Mouse (Mus musculus) layer of hippocampus, adult 11-12 months (tissue): Measurements from ENCODE around the gene Nsl1.
A peak's percentile ranks its signal among the peaks of the same experiment; 100 is the strongest.
"Not testable (repeated sequence)": the region's sequence is repeated elsewhere in the genome, so short reads cannot be mapped to it uniquely, and the experiment has no call there.

Source experiments
- DNase-seq: peaks from one replicate; pipeline ENCODE4 v3.0.0; 2022; ENCODE audit warnings: low spot score

Gene Nsl1

GRCm38 (mm10) chr1:191062781-191063485 is at the start of gene Nsl1, which contains the start of gene Tatdn3:
Gene Nsl1, plus strand, starts transcription at chr1:191063012.
Gene Tatdn3, minus strand, starts transcription at chr1:191062932.
- DNase-seq, result peak; percentile 83

DNA sequence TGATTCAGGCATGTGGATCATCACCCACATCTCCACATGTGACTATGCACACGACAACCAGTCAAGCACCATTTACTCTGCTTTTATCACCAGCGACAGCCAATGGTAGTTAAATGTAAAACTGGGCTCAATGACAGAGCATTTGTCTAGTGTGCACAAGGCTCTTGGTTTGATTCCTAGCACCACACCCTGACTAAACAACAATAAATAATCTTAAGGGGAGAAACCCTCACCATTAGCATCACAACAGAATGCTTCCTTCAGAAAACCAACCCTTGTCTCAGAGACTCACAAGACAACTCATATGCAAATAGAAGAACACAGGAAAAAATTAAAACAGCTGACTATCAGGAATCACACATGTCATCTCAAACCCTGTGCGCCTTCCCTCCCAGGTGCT is 48.5 kb upstream of the Nsl1 start:
- DNase-seq, result no peak

DNA sequence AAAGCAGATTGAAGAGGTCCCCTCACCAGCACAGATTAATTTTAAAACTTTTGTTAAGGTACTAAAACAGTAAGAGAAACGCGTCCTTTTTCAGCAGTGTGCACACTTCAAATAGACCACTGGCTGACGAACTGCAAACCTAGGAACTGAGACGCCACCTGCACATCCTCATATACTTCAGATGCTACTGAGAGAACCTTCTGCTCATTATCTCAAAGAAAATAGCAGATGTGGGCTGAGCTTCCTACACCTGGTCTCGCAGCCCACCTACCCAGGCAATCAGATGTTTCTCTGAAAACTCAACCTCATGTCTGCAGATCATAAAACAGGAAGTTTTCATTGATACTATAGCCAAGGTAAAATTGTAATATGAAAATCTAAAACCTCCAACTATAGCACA is 43.0 kb upstream of the Nsl1 start:
- DNase-seq, result no peak

GRCm38 (mm10) chr1:191020217-191020924 is 42.4 kb upstream of the Nsl1 start:
- peak; percentile 22 for DNase-seq

GRCm38 (mm10) chr1:191021016-191021415 is 41.8 kb upstream of the Nsl1 start:
- DNase-seq, result peak; percentile 32

GRCm38 (mm10) chr1:191023140-191023539 is 39.7 kb upstream of the Nsl1 start:
- DNase-seq, result no peak

- not testable (repeated sequence) for DNase-seq
These were observed 39.0 kb upstream of the Nsl1 start for GRCm38 (mm10) chr1:191023806-191024205.

GRCm38 (mm10) chr1:191025016-191026012 is 37.5 kb upstream of the Nsl1 start:
- DNase-seq, result peak; percentile 34

DNA sequence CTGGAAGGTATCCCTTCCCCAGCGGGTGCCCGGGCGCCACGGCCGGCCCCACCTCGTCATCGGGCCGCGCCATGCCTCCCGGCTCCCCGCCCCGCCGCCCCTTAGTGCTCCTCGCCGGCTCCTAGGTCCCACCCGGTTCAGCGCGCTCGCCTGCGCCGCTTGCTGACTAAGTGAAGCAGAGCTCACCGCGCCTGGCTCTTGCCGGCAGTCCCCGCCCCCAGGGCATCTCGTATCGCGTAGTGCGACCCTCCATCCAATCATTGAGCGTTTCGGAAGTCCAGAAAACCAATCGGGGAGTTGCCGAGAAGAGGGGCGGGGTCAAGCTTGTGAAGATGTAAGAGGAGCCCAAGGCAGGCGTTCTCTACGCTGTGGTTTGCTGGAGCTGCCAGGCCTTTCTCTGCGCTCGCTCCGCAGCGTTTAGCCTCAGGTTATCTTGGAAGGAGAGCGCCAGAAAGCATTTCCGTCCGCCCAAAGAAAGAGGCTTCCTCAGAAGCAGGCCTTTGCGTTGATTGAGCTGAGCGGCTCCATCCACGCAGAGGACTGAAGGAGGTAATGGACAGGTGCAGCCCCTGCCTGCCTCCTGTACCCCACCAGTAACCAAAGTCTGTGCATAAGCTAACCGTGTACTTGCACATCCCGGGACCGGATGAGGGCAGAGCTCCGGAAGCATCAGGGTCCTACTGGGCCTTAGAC is 36.6 kb upstream of the Nsl1 start, which contains the start of gene Flvcr1:
Gene Flvcr1, minus strand, starts transcription at position 138 of the 693 bp plus-strand sequence.
- DNase-seq, result peak; percentile 99

DNA sequence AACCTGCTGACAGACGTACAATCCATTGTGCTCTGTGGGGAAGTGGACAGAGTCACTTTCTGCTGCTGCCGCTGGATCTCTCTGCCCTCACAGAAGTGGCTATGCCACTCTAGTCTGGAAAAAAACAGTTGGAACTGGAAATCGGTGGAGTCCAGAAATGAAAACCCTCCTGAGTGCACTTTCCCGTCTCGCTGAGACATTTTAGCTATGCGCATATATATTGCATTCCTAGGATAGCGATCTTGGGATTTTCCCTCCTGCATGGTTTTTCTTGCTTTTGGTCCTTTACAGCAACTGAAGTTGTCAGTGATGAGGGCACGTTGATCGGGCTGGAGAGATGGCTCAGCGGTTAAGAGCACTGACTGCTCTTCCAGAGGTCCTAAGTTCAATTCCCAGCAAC is 32.6 kb upstream of the Nsl1 start:
- DNase-seq, result no peak

- not testable (repeated sequence) for DNase-seq
These were observed 31.8 kb upstream of the Nsl1 start for GRCm38 (mm10) chr1:191030922-191031425.

DNA sequence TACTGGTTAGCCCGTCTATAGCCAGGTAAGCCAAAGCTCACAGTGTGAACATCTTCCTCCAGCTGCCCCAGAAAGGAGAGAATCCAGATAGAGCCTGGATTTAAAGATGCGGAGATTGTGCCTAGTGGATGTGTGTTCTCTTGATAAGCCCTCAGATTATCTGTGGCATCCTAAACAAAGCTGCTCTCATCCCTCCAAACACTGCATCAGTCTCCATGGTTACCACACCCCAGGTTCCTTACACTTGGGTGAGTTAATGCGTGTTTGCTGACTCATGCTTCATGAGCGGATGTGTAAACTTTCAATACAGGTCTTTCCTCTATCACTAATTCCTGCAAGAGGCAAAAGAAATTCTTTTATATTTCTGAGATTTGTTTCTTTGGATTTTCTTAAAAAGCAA is 27.2 kb upstream of the Nsl1 start:
- DNase-seq, result no peak

GRCm38 (mm10) chr1:191036554-191037334 is 26.1 kb upstream of the Nsl1 start, which contains the start of gene Spata45:
Gene Spata45, plus strand, starts transcription at chr1:191036639.
- no peak for DNase-seq

GRCm38 (mm10) chr1:191037999-191038398 is 24.8 kb upstream of the Nsl1 start:
- no peak for DNase-seq

- no peak for DNase-seq
These were observed 21.5 kb upstream of the Nsl1 start for GRCm38 (mm10) chr1:191041352-191041751.

DNA sequence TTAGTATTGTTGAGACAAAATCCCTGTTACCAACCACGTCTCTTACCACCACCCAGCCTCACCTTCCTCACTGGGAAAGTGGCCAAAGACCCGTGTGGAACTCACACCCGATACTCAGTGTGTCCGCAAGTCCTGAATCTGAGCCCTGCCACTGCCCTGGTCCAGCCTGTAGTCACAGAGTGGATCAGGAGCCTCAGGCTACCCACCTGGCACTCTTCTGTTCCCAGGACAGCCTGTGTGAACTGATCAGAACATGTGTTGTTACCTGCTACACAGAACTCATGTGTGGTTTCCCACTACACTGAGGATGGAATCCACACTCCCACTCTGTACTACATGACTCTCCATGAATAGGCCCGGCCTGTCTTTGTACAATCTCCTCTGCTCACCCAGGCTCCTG is 20.7 kb upstream of the Nsl1 start:
- DNase-seq, result no peak

DNA sequence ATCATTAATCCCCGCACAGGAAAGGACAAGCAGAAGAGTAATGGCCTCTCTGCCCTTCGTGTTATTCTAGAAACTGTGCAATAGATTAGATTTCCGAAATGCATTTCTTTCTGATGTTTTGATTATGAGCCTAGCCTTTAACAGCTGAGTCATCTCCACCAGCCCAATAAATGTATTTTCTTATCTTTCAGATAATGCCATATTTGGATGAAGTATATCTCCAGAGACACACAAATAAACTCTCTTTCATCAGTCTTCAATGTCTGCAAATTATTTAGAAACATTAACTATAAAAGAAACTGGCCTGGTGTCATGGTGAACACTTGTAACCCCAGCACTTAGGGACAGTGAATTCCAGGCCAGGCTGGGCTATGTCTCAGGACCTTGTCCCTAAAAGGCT is 20.1 kb upstream of the Nsl1 start:
- no peak for DNase-seq

DNA sequence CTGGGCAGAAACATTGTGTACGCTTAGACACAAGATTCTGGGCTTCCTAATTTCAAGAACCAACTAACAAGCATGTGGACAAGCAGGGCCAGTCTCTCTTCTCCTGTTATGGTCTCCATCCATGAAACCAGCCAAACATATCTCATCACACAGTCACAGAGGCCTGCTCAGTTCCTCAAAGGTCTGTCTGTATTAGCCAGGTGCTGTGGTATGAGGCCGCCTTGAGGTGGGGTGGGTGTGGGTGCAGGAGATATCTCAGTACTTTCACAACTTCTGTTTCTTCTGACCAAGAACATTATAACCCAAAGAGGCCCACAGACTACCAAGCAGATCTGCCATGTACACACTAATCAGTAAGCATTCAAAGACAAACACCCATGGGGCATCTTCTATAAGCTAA is 17.5 kb upstream of the Nsl1 start:
- no peak for DNase-seq

DNA sequence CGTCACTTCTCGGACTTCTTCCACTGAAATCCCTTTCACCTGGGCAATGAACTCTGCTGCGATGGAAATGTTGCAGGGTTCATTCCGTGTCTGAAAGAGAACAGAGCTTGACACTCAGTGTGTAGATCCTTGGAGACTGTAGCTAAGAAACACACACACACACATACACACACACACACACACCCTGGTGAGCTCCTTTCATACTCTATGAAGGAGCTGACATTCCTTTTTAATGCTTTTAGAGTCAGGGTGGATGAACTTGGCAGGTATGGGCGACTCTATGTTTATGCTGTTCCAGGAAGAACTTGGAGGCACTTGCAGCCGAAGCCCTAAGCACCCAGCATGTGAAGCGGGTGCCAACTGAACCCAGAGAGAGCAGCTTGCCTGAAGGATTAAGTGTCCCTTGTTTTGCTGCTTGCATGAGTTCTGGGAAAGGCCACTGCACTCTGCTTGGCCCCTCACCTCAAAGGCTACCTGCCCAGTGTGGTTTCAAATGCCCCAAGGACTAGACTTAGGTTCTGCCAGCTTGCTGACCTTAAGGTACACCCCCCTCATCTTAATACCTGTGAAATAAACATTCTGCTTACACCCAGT is 16.5 kb upstream of the Nsl1 start:
- no peak for DNase-seq

- no peak for DNase-seq
These were observed 9.3 kb upstream of the Nsl1 start for GRCm38 (mm10) chr1:191053555-191053954.
